Mouse (Mus musculus) fibroblast of lung, adult 2 months (primary cell): ENCODE data around the gene Itfg2.
A peak's percentile ranks its signal among the peaks of the same experiment; 100 is the strongest.

Experiments used
- DNase-seq: peaks from one replicate; pipeline ENCODE4 v3.0.0-alpha.2; 2011; ENCODE audit warnings: low read depth

Itfg2 gene

GRCm38 (mm10) chr6:128424269-128425019, at the start of gene Itfg2:
TSS of gene Itfg2 (minus strand) at chr6:128424931.
- peak; percentile 95 for DNase-seq

- DNase-seq: no peak
Observed at GRCm38 (mm10) chr6:128474112-128474511, 49.4 kb upstream of the Itfg2 start.

- DNase-seq: no peak
Observed at GRCm38 (mm10) chr6:128469451-128469850, 44.7 kb upstream of the Itfg2 start.

GRCm38 (mm10) chr6:128467298-128467697, 42.6 kb upstream of the Itfg2 start:
- DNase-seq: no peak

- no peak for DNase-seq
Observed at GRCm38 (mm10) chr6:128466563-128466962, 41.8 kb upstream of the Itfg2 start.

GRCm38 (mm10) chr6:128466043-128466442, 41.3 kb upstream of the Itfg2 start:
- no peak for DNase-seq

GRCm38 (mm10) chr6:128464996-128465395, 40.3 kb upstream of the Itfg2 start:
- DNase-seq: no peak

GRCm38 (mm10) chr6:128461606-128462005, 36.9 kb upstream of the Itfg2 start:
- DNase-seq: no peak

- no peak for DNase-seq
Observed at GRCm38 (mm10) chr6:128460729-128461503, 36.2 kb upstream of the Itfg2 start.

- DNase-seq: no peak
Observed at GRCm38 (mm10) chr6:128460321-128460720, 35.6 kb upstream of the Itfg2 start.

- DNase-seq: no peak
Observed at GRCm38 (mm10) chr6:128457186-128457585, 32.5 kb upstream of the Itfg2 start.

- DNase-seq: no peak
Observed at GRCm38 (mm10) chr6:128455835-128456605, 31.3 kb upstream of the Itfg2 start.

GRCm38 (mm10) chr6:128447063-128447462, 22.3 kb upstream of the Itfg2 start:
- no peak for DNase-seq

GRCm38 (mm10) chr6:128445761-128446535, 21.2 kb upstream of the Itfg2 start:
- no peak for DNase-seq

GRCm38 (mm10) chr6:128440238-128440637, 15.5 kb upstream of the Itfg2 start:
- DNase-seq: no peak

GRCm38 (mm10) chr6:128438871-128439341, 14.2 kb upstream of the Itfg2 start:
- no peak for DNase-seq

- peak; percentile 70 for DNase-seq
Observed at GRCm38 (mm10) chr6:128438317-128438870, 13.7 kb upstream of the Itfg2 start, which contains the start of gene Fkbp4. TSS of gene Fkbp4 (minus strand) at chr6:128438677.

GRCm38 (mm10) chr6:128437731-128438316, 13.1 kb upstream of the Itfg2 start:
- no peak for DNase-seq

GRCm38 (mm10) chr6:128437288-128437687, 12.6 kb upstream of the Itfg2 start:
- DNase-seq: no peak

GRCm38 (mm10) chr6:128436356-128437005, 11.8 kb upstream of the Itfg2 start:
- no peak for DNase-seq
